Mouse (Mus musculus) forebrain, embryonic 15.5 days (tissue): ENCODE measurements around the gene Chrm3. TPM values are rescaled to one million over a fixed set of nuclear protein-coding genes. Genes with fewer than 3 reads are reported as not detected.
A peak's percentile ranks its signal among the peaks of the same experiment; 100 is the strongest.

Source experiments
- ATAC-seq: fragments of 200-750 bp; cut with Nextera tagmentation; replicated peaks from 2 replicates; pipeline ENCODE4 v1.8.0; 2017; ENCODE audit warnings: mild to moderate bottlenecking, moderate TSS enrichment, moderate library complexity
- H3K27ac ChIP-seq: fragments of 300-500 bp; sonication (generic); replicated peaks from 2 replicates; pipeline ENCODE4 v1.5.1; 2015; ENCODE audit warnings: mild to moderate bottlenecking, inconsistent platforms
- H3K27me3 ChIP-seq: fragments of 300-500 bp; sonication (generic); 2 replicates; pipeline ENCODE4 v1.6.1; 2015; ENCODE audit warnings: inconsistent platforms
- H3K36me3 ChIP-seq: fragments of 300-500 bp; sonication (generic); 2 replicates; pipeline ENCODE4 v1.6.1; 2015; ENCODE audit warnings: mild to moderate bottlenecking, inconsistent platforms
- H3K4me1 ChIP-seq: fragments of 300-500 bp; sonication (generic); 2 replicates; pipeline ENCODE4 v1.6.1; 2015; ENCODE audit warnings: inconsistent platforms
- H3K4me2 ChIP-seq: fragments of 300-500 bp; sonication (generic); replicated peaks from 2 replicates; pipeline ENCODE4 v1.6.1; 2015; ENCODE audit warnings: mild to moderate bottlenecking, inconsistent platforms
- H3K4me3 ChIP-seq: fragments of 300-500 bp; sonication (generic); 2 replicates; pipeline ENCODE4 v1.5.1; 2015; ENCODE audit warnings: mild to moderate bottlenecking, inconsistent platforms
- H3K9ac ChIP-seq: fragments of 300-500 bp; sonication (generic); replicated peaks from 2 replicates; pipeline ENCODE4 v1.6.1; 2015; ENCODE audit warnings: mild to moderate bottlenecking, inconsistent platforms
- H3K9me3 ChIP-seq: fragments of 300-500 bp; sonication (generic); 2 replicates; pipeline ENCODE4 v1.6.1; 2016; ENCODE audit warnings: inconsistent platforms
- WGBS: fragments of 180-500 bp; shearing (Covaris S2); methylation state at CpG from one replicate; pipeline ENCODE4 v1.1.7; 2015; ENCODE audit warnings: mixed read lengths; 5-methylcytosine and 5-hydroxymethylcytosine counted together
- polyA plus RNA-seq: library from polyadenylated mRNA; unstranded; fragments of >200 nt; fragmentation: Nextera tagmentation; extraction: Ambion mirVana; gene quantifications from 2 replicates; pipeline ENCODE4 v1.2.1, GENCODE M21; 2015

Gene Chrm3
- polyA plus RNA-seq, 1 experiment from 2014 or later = 1.9 TPM

DNA sequence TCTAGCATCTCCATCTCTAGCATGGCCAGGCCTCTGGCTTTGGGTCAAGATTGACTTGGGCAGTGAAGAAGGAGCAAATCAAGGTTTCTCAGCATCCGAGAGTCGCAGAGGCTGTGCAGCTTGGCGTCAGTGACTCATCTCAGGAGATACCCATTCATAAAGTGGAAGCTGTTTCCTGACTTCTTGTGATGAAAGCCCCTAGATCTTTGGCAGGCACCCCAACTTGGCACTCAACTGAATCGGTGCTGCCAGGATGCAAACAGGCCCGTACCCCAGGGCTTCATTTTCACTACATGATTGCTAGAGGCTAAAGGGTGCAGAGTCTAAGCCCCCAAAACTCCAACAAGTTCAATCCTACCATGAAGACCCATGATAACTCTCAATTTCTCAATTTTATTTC is 298.0 kb downstream of the Chrm3 start:
- H3K4me1 ChIP-seq = no peaks in the 10 kb centered on the region
- H3K27me3 ChIP-seq = no peaks in the 10 kb centered on the region
- H3K9me3 ChIP-seq = no peaks in the 10 kb centered on the region
- WGBS = 70% methylated on average over 5 of the region's 5 CpGs
- H3K9ac ChIP-seq = no peak overlapping the region
- no peak overlapping the region for H3K4me2 ChIP-seq
- H3K27ac ChIP-seq = no peak overlapping the region
- no peak overlapping the region for H3K4me3 ChIP-seq
- no peaks in the 10 kb centered on the region for H3K36me3 ChIP-seq
- ATAC-seq = no peak

DNA sequence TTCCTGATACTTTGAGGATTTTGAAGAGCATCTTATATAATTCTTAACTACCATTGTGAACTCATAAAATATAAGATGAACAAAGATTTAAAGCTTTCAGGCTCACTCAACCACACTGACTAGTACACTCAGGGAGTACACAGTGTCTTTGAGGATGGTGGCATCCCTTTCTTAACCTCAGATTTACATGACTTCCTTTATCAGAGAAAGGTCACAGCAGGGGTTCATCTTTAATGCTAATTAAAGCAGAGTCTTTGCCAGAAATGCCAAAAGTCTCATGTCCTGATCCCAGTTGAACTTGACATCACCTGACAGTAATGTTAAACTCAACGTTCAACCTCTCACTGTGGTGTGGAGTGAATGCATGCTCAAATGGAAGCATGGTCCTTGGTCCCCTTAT is 301.7 kb downstream of the Chrm3 start:
- 50% methylated on average over 1 of the region's 1 CpGs for WGBS
- Histone ChIP-seq H3K9me3 (no peaks in the 10 kb centered on the region), H3K27me3 (no peaks in the 10 kb centered on the region), H3K4me3 (no peak overlapping the region), H3K4me2 (no peak overlapping the region), H3K4me1 (no peaks in the 10 kb centered on the region), H3K27ac (no peak overlapping the region), H3K36me3 (no peaks in the 10 kb centered on the region), H3K9ac (no peak overlapping the region)
- ATAC-seq = no peak

DNA sequence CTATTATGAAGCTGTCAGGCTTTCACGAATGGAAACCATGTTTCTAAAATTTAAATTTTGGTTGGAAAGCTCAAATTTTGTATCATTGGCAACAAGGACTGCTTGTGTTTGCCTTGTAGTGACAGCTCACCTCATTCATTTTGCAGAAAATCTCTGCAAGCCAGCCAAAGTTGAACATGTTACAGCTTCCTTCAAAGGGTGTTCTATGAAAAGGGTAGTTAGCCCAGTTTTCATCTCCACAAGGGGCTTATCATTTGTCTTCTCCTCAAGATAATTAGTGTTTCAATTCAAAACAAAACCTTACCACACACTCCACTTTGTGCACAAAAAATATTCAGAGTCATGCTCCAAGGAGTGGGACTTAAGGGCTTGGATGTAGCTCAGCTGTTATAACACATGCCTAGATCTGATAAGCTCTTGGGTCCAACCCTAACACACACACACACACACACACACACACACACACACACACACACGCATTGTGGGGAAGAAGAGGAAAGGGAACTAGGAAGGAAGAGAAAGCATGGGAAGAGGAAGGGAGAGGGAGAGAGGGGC is 302.9 kb downstream of the Chrm3 start:
- Histone ChIP-seq H3K4me2 (no peak overlapping the region), H3K9me3 (no peaks in the 10 kb centered on the region), H3K9ac (no peak overlapping the region), H3K27ac (no peak overlapping the region), H3K4me3 (no peak overlapping the region), H3K27me3 (no peaks in the 10 kb centered on the region), H3K36me3 (no peaks in the 10 kb centered on the region), H3K4me1 (no peaks in the 10 kb centered on the region)
- no peak for ATAC-seq
- 46% methylated on average over 2 of the region's 2 CpGs for WGBS

DNA sequence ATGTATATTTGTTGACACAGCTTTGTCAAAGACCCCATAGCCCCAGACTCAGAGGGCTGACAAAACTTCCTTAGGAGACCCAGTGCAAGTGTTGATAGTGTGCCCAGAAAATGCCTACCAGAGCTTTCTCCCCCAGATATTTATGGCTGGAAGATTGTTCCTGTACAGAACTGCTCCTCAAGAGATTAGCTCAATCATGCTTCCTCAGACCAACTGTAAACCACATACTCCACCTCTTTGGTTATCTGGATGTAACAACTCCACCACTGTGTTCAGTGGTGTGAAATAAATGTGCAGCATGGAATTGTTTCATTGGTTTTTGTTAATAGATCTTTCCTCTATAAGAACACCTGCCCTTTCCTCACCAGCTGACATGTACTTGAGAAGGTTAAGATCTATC is 306.6 kb downstream of the Chrm3 start:
- no peak for ATAC-seq
- Histone ChIP-seq H3K4me1 (no peaks in the 10 kb centered on the region), H3K27me3 (no peaks in the 10 kb centered on the region), H3K4me2 (no peak overlapping the region), H3K9me3 (no peaks in the 10 kb centered on the region), H3K36me3 (no peaks in the 10 kb centered on the region), H3K4me3 (no peak overlapping the region), H3K27ac (no peak overlapping the region), H3K9ac (no peak overlapping the region)

DNA sequence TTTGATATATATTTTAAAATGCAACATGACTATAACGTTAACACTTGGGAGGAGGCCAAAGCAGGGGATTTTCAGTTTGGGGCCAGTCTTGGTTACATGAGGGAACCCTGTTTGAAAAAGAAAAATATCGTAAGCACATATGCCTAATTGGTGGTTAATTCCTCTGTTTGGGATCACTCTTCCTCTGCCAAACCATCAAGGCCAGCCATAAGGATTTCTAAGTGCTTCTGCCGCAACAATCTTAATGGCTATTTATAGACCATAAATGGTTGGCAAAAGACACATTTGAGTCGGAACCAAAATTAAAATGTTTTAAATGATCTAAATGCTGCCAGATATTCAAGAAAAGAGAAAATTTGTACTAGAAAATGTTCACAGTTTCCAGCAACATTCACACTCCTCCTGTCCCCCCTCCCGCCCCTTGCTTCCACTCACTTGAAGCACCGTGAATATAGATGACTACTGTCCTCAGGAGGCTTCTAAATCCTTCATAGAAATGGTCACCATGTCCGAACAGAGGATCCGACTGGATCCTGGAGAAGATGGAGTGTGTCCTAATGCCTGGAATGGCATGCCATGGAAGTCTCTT is 307.3 kb downstream of the Chrm3 start:
- no peak overlapping the region for H3K9ac ChIP-seq
- no peaks in the 10 kb centered on the region for H3K36me3 ChIP-seq
- peak; percentile 58; the same call in 1 of the 2 replicates for ATAC-seq
- no peaks in the 10 kb centered on the region for H3K4me1 ChIP-seq
- H3K4me2 ChIP-seq = no peak overlapping the region
- no peaks in the 10 kb centered on the region for H3K9me3 ChIP-seq
- no peak overlapping the region for H3K27ac ChIP-seq
- 71% methylated on average over 8 of the region's 8 CpGs for WGBS
- no peak overlapping the region for H3K4me3 ChIP-seq
- no peaks in the 10 kb centered on the region for H3K27me3 ChIP-seq

DNA sequence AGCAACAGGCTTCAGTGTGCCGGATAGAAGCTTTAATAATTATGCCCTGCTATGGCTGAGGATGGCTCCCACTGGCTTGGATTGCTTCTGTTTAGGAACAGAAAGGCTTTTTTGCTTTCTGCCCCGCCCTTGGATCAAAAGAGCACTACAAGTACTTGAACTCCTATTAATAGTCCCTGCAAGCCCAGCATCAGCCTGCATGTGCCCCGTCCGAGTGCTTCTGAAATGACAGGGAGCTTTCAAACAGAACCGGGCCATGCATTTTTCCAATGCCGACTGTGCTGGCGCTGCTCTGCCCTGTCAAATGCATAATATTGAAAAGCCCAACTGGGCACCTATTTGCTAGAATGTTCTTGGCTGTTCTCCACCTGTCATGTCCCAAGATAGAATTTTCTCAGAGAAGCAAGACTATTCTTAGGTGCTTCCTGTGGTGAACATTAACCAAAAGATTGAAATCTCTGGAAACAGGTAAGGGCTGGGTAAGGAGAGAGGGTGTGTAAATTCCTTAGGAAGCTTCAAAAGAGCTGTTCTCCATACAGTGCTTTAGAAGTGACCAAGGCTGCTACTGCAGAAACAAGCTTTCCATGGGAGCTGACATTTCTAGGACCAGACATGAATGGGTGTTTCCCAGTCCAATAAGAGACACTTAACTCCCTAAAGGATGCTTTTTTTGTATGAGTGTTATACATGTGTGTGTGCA is 314.8 kb downstream of the Chrm3 start:
- no peak overlapping the region for H3K4me2 ChIP-seq
- no peaks in the 10 kb centered on the region for H3K27me3 ChIP-seq
- no peak overlapping the region for H3K4me3 ChIP-seq
- H3K27ac ChIP-seq = no peak overlapping the region
- ATAC-seq = no peak
- no peak overlapping the region for H3K9ac ChIP-seq
- 76% methylated on average over 7 of the region's 7 CpGs for WGBS
- H3K9me3 ChIP-seq = no peaks in the 10 kb centered on the region
- no peaks in the 10 kb centered on the region for H3K36me3 ChIP-seq
- no peaks in the 10 kb centered on the region for H3K4me1 ChIP-seq

DNA sequence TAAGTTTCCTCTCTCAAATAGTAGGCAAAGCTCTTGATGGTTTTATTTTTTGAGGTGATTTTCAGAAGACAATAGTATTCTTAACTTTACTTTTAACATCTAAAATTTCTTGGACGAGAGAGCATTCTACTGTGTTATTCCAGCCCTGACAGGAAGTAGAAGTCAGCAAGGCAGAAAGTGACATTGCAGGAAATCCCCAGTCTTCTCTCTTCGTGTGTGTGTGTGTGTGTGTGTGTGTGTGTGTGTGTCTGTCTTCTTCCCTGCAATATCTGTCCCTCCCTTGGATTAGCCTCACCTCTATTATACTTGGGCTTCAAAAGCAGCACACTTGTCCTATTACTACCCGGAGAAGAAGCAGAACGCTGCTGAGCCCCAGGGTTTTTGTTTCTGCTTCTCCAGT is 316.6 kb downstream of the Chrm3 start:
- no peaks in the 10 kb centered on the region for H3K36me3 ChIP-seq
- no peak overlapping the region for H3K9ac ChIP-seq
- ATAC-seq = no peak
- H3K4me1 ChIP-seq = no peaks in the 10 kb centered on the region
- H3K4me2 ChIP-seq = no peak overlapping the region
- H3K27ac ChIP-seq = no peak overlapping the region
- WGBS = 65% methylated on average over 4 of the region's 4 CpGs
- H3K9me3 ChIP-seq = no peaks in the 10 kb centered on the region
- no peaks in the 10 kb centered on the region for H3K27me3 ChIP-seq
- no peak overlapping the region for H3K4me3 ChIP-seq

DNA sequence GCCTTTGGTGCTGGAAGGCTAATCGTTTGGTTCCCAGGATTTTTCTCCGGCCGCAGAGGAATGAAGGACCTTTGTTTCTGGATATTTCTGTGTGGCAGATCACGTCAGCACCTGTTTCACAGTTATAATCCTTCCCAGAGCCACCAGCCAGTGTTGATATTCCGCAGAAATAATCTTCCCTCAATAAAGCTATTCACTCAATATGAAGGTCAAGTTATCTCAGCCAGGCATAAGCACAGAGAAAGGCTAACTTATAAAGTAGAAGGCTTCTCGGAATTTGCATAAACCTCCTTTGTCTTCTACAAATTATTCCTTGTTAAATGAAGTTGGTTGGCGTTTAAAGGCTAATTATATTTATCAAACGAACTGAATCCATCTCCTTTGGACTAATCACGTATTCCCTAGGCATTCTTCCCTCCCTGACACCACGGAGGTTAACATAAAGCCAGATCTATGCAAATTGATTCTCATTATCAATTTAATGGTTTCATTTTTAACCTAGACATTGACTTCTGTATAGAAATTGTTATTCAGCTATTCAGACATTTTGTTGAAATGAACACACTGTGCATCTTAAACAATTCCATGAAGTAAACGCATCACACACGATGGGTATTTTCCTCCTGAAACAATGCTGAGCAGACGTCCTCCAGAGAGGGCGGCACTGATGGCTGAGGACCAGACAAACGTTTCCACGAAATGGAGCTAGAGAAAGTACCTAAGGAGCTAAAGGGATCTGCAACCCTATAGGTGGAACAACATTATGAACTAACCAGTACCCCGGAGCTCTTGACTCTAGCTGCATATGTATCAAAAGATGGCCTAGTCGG is 326.9 kb downstream of the Chrm3 start:
- Histone ChIP-seq H3K9ac (no peak overlapping the region), H3K4me3 (no peak overlapping the region), H3K27me3 (no peaks in the 10 kb centered on the region), H3K27ac (no peak overlapping the region), H3K4me2 (no peak overlapping the region), H3K36me3 (no peaks in the 10 kb centered on the region), H3K9me3 (no peaks in the 10 kb centered on the region), H3K4me1 (peaks cover 13% of the 10 kb centered on the region)
- WGBS = 23% methylated on average over 18 of the region's 18 CpGs
- no peak for ATAC-seq

DNA sequence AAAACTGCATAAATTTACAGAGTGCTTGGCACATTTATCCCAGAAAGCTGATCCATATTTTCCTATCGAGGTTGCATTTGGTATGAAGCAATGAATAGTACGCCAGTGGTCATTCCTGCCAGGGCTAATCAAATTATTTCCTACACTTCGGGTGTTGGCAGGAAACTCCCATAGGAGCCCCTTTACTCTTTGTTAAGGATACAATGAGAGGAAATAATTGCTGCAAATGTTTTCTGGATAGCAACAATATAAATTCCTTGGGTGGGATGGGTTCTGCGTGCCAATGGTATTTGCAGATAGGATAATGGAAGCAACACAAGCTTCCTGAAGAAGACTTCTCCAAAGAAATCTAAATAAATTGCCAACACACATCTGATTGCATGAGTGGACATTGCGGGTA is 329.1 kb downstream of the Chrm3 start:
- no peaks in the 10 kb centered on the region for H3K36me3 ChIP-seq
- no peak overlapping the region for H3K27ac ChIP-seq
- peaks cover 13% of the 10 kb centered on the region for H3K4me1 ChIP-seq
- H3K4me3 ChIP-seq = no peak overlapping the region
- no peaks in the 10 kb centered on the region for H3K9me3 ChIP-seq
- no peak for ATAC-seq
- H3K4me2 ChIP-seq = no peak overlapping the region
- H3K9ac ChIP-seq = no peak overlapping the region
- WGBS = 56% methylated on average over 5 of the region's 5 CpGs
- H3K27me3 ChIP-seq = no peaks in the 10 kb centered on the region

DNA sequence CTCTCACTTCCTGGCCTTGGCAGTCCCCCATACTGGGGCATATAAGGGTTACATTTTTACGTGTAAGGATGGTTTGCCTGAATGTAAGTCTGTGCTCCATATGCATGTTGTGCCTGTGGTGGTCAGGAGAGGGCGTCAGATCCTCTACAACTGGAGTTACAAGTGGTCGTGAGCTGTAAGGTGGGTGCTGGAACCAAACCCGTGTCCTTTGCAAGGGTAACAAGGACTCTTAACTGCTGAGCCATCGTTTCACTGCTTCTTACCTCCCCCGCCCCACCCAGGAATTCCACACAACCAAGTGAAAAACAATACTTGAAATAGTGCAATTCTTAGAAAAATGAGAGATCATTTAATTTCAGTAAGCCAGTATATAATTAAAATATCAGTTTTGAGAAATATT is 330.7 kb downstream of the Chrm3 start:
- Histone ChIP-seq H3K4me1 (peaks cover 13% of the 10 kb centered on the region), H3K27ac (no peak overlapping the region), H3K4me2 (no peak overlapping the region), H3K27me3 (no peaks in the 10 kb centered on the region), H3K9ac (no peak overlapping the region), H3K4me3 (no peak overlapping the region), H3K9me3 (no peaks in the 10 kb centered on the region), H3K36me3 (no peaks in the 10 kb centered on the region)
- 88% methylated on average over 6 of the region's 6 CpGs for WGBS
- no peak for ATAC-seq

DNA sequence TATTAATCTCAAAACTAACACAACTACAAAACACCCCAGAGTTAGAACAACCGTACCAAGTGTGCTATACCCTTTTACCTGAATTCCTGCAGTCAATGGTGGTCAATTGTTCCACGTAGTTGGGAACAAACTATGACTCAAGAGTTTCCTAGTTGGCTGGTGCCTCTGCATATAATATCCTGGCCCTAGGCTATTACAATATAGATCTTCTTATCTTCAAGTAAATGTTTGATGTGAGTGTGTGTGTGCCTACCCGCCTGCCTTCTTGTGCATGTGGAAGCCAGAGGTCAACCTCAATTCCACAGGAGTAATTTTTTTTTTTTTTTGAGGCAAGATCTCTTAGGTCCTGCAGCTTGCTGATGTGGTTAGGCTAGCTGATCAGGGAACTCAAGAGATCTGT is 335.5 kb downstream of the Chrm3 start:
- no peaks in the 10 kb centered on the region for H3K9me3 ChIP-seq
- 91% methylated on average over 3 of the region's 3 CpGs for WGBS

DNA sequence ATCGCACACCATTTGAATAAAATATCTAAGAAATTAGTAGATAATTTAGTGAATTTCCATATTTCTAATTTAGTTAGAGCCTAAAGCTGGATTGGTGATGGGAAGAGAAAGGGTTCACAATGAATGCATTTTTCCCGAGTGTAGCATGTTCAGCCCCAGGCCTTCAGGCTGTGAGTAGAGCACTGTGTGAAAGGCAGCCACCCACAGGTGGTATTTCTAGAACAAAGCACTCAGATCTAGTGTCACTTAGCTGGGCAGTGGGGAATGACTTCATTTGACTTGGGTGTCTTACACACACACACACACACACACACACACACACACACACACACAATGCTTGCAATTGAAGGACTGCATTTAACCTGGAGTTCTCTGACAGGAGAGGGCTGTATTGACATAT is 337.5 kb downstream of the Chrm3 start:
- H3K36me3 ChIP-seq = no peaks in the 10 kb centered on the region
- H3K27me3 ChIP-seq = no peaks in the 10 kb centered on the region
- H3K27ac ChIP-seq = no peak overlapping the region
- no peaks in the 10 kb centered on the region for H3K9me3 ChIP-seq
- H3K9ac ChIP-seq = no peak overlapping the region
- no peak overlapping the region for H3K4me3 ChIP-seq
- WGBS = 57% methylated on average over 2 of the region's 2 CpGs
- H3K4me1 ChIP-seq = peaks cover 7% of the 10 kb centered on the region; the same call in 1 of the 2 replicates
- no peak for ATAC-seq
- H3K4me2 ChIP-seq = no peak overlapping the region

More for the DNA sequence above, 335.5 kb downstream of the Chrm3 start:
- Histone ChIP-seq H3K4me2 (no peak overlapping the region), H3K36me3 (no peaks in the 10 kb centered on the region), H3K9ac (no peak overlapping the region), H3K27ac (no peak overlapping the region), H3K4me1 (peaks cover 7% of the 10 kb centered on the region; the same call in 1 of the 2 replicates), H3K27me3 (no peaks in the 10 kb centered on the region), H3K4me3 (no peak overlapping the region)
- no peak for ATAC-seq
